Mouse (Mus musculus) macrophage (primary cell): ENCODE data around the gene Ghrl. TPM values are rescaled to one million over a fixed set of nuclear protein-coding genes. Genes with fewer than 3 reads are reported as not detected.
"Not testable (repeated sequence)": the region's sequence is repeated elsewhere in the genome, so short reads cannot be mapped to it uniquely, and the experiment has no call there.

Source experiments
- H3K27ac ChIP-seq: fragments of 350-480 bp; formaldehyde crosslinking; 2 replicates; pipeline ENCODE4 v1.9.0; 2021
- H3K36me3 ChIP-seq: fragments of 350-480 bp; formaldehyde crosslinking; 2 replicates; pipeline ENCODE4 v1.9.0; 2021; ENCODE audit errors: inconsistent target
- H3K4me3 ChIP-seq: fragments of 350-480 bp; formaldehyde crosslinking; 2 replicates; pipeline ENCODE4 v1.9.0; 2021; ENCODE audit errors: inconsistent target
- H3K79me2 ChIP-seq: fragments of 350-480 bp; formaldehyde crosslinking; 2 replicates; pipeline ENCODE4 v1.9.0; 2021; ENCODE audit errors: inconsistent target
- WGBS: methylation state at CpG from one replicate; pipeline ENCODE4 v1.1.7; 2026; ENCODE audit warnings: inconsistent platforms; ENCODE audit not compliant: missing documents; 5-methylcytosine and 5-hydroxymethylcytosine counted together
- polyA plus RNA-seq: library from polyadenylated mRNA; stranded (reverse); fragments of 250-400 nt; gene quantifications from 3 replicates; pipeline ENCODE4 v1.2.4, GENCODE M21; 2018; ENCODE audit warnings: inconsistent platforms

Gene Ghrl
- polyA plus RNA-seq, 1 experiment from 2014 or later, result not detected

DNA sequence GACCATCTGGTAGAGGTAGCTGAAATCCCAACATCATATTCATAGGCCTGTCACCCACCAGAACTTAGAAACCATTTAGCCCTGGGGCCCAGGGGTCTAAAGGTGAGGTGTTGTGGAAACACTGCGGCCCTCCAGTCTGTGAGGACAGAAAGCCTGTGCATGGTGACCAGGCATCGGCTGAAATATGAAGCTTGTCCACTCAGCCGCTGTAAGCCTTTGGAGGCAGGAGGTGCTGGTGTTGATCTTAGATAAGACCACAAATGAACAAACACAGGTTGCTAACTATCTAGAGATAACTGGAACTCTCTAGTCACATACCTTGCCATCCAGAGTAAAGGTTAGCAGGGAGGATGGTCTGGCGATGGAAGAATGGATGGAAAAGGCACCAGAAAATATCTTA is 1.4 kb upstream of the Ghrl start:
- peaks cover 57% of the 10 kb centered on the region for H3K79me2 ChIP-seq
- WGBS, result 98% methylated on average over 4 of the region's 4 CpGs
- no peak overlapping the region for H3K27ac ChIP-seq
- H3K4me3 ChIP-seq, result no peak overlapping the region
- H3K36me3 ChIP-seq, result peaks cover 73% of the 10 kb centered on the region

DNA sequence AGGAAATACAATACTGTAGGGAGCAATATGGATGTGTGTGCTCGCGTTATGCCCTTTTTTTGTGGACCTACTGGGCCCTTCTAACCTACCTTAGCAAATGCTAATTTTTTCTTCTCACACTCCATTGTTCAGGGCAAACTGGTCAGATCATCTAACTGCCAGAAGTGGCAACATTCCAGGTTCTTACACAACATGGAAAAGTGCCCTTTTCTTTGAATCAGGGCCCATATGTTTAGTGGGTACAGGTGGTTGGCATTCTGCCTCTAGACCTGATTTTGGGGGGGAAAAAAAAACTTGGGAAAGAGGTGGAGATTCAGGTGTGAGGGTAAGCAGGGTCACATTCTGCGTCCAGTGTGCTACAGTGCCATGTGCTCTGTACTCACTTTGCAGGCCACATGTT is 2.1 kb downstream of the Ghrl start:
- WGBS, result 84% methylated on average over 3 of the region's 3 CpGs
- peaks cover 55% of the 10 kb centered on the region for H3K36me3 ChIP-seq
- H3K27ac ChIP-seq, result 0 out of 2 replicates have a peak overlapping the region, but pooled peaks have one; percentile 15

DNA sequence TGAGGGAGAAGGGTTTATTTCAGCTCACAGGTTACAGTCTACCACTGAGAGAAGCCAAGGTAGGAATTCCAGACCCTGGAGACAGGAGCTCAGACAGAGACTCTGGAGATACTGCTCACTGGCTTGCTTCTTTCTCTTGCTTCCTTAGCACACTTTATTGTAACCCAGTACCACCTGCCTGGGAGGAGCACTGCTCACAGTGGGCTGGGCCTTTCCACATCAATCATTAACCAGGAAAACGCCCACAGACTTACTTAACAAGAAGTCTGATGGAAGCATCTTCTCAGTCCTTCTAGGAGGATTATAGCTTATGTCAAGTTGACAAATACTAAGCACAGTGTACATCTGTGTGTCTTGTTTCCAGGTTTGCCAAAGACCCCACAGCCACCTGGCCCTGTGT is 4.9 kb downstream of the Ghrl start:
- Histone ChIP-seq H3K4me3 (no peak overlapping the region), H3K79me2 (peaks cover 77% of the 10 kb centered on the region), H3K27ac (peak overlapping the region; percentile 90), H3K36me3 (peaks cover 53% of the 10 kb centered on the region)
- 57% methylated on average over 1 of the region's 1 CpGs for WGBS

More for the DNA sequence above, 2.1 kb downstream of the Ghrl start:
- H3K4me3 ChIP-seq, result no peak overlapping the region
- peaks cover 71% of the 10 kb centered on the region for H3K79me2 ChIP-seq

DNA sequence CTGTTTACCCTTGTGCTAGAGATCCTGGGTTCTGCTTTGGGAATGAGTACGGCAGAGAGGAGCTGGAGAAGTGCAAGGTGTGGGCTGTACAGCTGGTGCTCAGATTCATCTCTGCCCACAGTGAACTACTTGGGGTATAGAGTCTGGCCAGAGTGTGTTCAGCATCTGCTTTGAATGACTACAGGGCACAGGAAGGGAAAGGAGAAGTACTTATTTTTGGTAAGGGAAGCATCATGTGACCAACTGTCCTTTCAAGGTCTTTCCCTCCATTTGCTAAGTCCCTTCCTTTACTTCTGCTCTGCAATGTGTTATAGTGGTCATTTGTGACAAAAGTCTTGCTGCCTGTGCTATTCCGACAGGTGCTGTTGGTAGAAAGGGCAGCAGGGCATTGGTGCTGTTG is 5.4 kb downstream of the Ghrl start:
- Histone ChIP-seq H3K36me3 (peaks cover 53% of the 10 kb centered on the region), H3K4me3 (no peak overlapping the region), H3K79me2 (peaks cover 77% of the 10 kb centered on the region), H3K27ac (peak overlapping the region; percentile 90)
- WGBS, result 3% methylated on average over 2 of the region's 2 CpGs

DNA sequence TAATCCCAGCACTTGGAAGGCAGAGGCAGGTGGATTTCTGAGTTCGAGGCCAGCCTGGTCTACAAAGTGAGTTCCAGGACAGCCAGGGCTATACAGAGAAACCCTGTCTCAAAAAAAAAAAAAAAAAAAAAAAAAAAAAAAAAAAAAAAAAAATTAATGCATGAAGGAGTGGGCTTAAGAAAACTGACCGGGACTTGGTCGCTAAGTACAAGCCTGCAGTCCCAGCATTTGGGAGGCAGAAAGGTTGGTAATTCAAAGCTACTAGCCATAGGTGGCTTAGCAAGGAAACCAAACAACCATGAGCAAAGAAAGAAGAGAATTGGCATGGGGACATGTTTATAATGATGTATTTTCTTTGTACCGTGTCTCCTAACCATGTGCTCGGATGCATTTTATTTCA is 6.3 kb downstream of the Ghrl start:
- H3K4me3 ChIP-seq, result not testable (repeated sequence)
- Histone ChIP-seq H3K79me2 (peaks cover 77% of the 10 kb centered on the region), H3K36me3 (peaks cover 53% of the 10 kb centered on the region), H3K27ac (peak overlapping the region; percentile 90)
- 85% methylated on average over 4 of the region's 5 CpGs for WGBS

DNA sequence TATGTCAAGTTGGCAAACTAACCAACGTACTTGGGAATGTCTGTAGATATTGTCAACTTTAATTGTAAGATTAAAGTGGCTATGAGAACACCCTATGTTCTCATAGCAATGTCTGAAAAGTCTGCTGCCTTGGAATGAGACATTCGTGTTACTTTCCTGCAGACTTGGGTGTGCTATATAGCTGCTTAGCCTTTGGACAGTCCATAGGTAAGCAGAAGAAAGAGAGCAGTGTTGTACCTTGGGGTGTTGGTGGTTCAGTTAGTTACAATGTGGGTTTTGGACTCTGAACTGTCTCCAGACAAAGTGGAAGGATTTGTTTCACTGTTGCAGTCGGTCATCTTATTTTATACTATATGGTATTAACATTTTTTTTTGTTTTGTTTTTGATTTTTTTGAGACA is 7.0 kb downstream of the Ghrl start:
- 91% methylated on average over 3 of the region's 3 CpGs for WGBS
- Histone ChIP-seq H3K4me3 (no peak overlapping the region), H3K79me2 (peaks cover 80% of the 10 kb centered on the region), H3K27ac (no peak overlapping the region), H3K36me3 (peaks cover 58% of the 10 kb centered on the region)

DNA sequence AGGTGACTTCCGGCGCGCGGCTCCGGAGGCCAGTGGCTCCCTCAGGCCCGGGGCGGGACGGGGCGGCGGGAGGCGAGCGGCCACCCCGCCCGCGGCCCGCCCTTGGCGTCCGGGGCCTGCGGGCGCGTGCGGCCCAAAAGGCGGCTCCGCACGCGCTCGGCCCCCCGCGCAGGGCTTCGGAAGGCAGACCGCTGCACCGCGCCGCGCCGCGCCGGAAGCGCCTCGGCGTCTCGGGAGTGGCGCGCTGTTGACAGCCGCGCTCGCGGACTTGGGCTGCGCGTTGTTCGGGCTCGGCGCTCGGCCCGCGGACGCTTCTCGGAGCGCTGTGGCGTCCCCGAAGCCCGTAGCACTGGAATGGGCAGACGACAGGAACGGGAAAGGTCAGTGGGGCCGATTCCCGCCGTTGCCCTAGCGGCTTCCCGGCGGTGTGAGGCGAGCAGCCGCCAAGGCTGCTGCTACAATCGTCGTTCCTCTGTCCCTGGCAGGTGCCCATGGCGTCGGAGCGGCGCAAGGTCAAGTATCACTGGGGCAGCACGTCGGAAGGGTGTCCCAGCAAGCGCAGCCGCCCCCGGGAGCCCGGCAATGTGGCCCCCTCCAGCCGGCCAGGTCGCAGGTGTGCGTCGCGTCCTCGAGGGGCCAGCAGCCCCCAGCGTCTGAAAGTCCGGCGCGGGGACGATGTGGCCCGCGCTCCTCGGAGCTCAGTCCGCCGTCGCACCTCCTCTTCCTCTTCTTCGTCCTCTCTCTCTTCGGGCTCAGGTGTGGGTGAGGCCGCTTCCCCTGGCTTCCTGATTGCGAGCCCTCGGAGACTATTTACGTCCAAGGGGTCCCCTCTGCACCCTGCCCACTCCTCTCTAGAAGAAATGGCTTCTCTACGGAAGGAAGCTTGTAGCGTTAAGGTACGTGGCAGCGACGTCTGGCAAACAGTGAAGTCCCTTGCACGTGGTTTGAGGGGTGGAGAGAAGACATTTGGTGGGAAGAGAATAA is 22.2 kb downstream of the Ghrl start:
- H3K27ac ChIP-seq, result peak overlapping the region; percentile 64
- peaks cover 63% of the 10 kb centered on the region for H3K79me2 ChIP-seq
- peak overlapping the region; percentile 58 for H3K4me3 ChIP-seq
- H3K36me3 ChIP-seq, result peaks cover 20% of the 10 kb centered on the region
- WGBS, result under 1% methylated on average over 69 of the region's 113 CpGs

DNA sequence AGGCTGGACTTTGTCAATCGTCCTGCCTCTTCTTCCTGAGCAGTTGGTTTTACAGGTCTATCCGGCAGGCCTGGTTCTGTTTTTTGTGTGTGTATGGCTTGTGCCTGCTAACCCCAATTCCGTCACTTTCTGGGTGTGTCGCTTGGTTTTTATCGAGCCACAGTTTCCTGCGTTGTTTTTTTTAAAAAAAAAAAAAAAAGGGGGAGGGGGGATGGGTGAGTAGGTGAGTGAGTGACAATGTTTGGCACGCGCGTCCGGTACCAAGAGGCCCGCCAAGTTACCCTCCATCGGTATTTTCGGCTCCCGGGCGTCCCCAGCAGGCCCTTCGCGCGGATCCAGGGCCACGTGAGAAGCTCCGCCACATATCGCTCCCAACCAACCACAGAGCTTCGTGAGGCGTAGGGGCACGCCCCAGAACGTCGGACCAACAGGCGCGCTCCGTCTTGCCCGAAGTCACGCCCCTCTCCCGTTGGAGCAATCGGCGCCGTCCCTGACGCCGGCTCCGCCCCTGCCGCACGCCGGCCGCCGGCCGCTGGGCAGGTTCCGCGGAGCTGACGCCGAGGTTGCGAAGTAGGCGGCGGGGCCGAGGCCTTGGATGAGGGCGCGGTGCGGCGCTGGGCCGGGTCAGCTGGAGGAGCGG is 23.0 kb downstream of the Ghrl start, which contains the start of gene Tatdn2:
Gene Tatdn2, plus strand, starts transcription at position 469 of the 640 bp plus-strand sequence.
- Histone ChIP-seq H3K36me3 (peaks cover 17% of the 10 kb centered on the region; the same call in 1 of the 2 replicates), H3K4me3 (peak within 1 kb of the TSS; percentile 58), H3K79me2 (peaks cover 55% of the 10 kb centered on the region), H3K27ac (peak within 1 kb of the TSS; percentile 85)
- under 1% methylated on average over 54 of the region's 58 CpGs for WGBS

DNA sequence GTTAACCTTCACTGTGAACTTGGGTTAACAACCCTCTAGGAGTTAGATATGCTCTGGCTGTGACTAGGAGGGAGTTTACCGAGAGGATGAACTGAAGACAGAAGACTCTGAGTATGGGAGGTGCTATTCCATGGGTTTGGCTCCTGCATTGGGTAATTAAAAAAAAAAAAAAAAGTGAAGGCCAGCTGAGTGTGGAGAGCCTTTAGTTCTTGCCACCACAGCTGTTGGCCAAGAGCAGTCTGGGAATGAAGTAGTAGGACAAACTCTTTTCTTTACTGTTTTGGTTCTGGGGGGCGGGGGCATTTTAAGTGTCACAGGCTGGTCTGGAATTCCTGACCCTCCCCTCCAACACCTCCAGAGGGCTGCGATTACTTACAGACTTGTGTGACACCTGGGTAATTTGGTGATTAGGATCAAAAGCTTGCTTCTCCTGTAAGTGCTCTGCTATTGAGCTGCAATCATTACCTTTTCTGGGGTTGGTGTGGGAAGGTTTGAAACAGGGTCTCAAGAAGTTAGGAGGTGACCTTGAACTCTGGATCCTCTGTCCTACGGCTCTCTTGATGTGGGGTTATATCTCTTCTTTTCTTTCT is 23.8 kb downstream of the Ghrl start:
- Histone ChIP-seq H3K27ac (peak overlapping the region; percentile 85), H3K79me2 (peaks cover 46% of the 10 kb centered on the region), H3K4me3 (peak overlapping the region; percentile 7; the same call in 1 of the 2 replicates), H3K36me3 (peaks cover 17% of the 10 kb centered on the region; the same call in 1 of the 2 replicates)
- WGBS, result 68% methylated on average over 3 of the region's 4 CpGs

DNA sequence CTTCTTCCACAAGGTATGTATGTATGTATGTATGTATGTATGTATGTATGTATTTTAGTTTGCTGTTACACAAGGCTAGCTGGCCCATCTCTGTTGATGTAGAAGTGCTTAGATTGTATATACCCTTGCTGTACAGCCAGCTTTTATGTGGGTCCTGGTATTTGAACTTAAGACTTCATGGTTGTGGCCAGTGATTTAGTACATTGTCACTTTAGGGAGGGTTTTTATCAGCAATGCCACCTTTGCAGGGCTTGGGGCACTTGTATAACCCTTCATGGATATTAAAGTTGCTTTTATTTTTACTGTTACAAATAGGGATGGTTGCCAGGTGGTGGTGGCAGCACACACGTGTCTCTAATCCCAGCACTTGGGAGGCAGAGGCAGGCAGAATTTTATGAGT is 24.5 kb downstream of the Ghrl start:
- 75% methylated on average over 1 of the region's 1 CpGs for WGBS
- H3K27ac ChIP-seq, result peak overlapping the region; percentile 85; the same call in 1 of the 2 replicates
- H3K4me3 ChIP-seq, result no peak overlapping the region
- peaks cover 13% of the 10 kb centered on the region; the same call in 1 of the 2 replicates for H3K36me3 ChIP-seq
- peaks cover 40% of the 10 kb centered on the region for H3K79me2 ChIP-seq

DNA sequence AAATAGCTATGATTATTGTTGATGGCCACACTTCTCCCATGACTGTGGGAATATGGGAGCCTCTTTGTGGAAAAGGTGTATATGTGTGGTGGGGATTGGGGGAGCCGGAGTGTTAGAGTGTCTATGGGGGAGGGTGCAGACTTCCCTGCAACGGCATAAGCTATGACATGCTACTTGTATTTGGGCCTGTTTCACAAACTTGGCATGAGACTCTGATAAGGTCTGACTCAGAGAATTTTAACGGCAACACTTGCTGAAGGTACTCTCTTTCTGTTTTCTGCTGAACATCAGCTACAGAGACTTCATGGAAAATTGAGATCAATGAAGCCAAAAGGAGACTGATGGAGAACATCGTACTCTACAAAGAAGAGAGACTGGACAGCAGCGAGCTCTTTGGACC is 26.3 kb downstream of the Ghrl start:
- Histone ChIP-seq H3K36me3 (peaks cover 13% of the 10 kb centered on the region; the same call in 1 of the 2 replicates), H3K27ac (peak overlapping the region; percentile 80), H3K4me3 (no peak overlapping the region), H3K79me2 (peaks cover 22% of the 10 kb centered on the region)
- WGBS, result 91% methylated on average over 5 of the region's 5 CpGs

DNA sequence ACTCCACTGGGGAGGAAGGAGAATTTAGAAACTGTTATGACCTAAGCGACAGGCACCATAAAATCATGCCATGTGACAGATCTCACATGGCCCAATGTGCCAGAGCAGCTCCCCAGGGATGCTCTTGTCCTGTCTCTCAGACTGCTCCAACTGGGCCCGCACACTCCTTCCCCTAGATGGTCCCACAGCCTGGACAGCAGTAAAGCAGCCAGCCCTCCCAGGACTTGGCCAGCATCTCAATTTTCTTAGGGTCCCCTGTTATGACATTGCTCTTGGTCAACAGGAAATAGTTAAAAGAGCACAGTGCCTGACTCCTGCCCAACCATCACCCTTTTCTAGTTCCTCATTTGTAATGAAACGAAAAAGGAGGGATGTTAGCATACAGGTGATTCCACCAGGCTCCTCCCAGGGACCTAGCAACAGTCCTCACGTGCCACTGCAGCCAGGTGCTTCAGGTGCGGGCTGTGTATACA is 27.0 kb downstream of the Ghrl start:
- Histone ChIP-seq H3K4me3 (no peak overlapping the region), H3K27ac (peak overlapping the region; percentile 80), H3K79me2 (peaks cover 15% of the 10 kb centered on the region), H3K36me3 (peaks cover 19% of the 10 kb centered on the region; the same call in 1 of the 2 replicates)
- 28% methylated on average over 5 of the region's 5 CpGs for WGBS

DNA sequence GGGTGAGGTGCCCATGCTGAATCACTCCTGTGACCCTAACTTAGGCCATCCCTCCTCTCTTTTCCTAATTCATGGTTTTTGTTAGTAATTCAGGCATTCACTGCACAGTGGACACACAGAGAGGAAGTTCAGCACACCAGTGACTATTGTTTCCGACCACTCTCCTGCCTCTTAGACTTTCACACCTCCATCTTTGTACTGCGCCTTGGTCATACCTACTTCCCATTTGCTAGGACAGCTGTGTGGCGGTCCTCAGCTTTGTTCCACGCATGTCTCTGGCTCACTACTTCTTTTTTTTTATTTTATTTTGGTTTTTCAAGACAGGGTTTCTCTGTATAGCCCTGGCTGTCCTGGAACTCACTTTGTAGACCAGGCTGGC is 28.6 kb downstream of the Ghrl start:
- H3K27ac ChIP-seq, result peak overlapping the region; percentile 80
- peaks cover 11% of the 10 kb centered on the region; the same call in 1 of the 2 replicates for H3K79me2 ChIP-seq
- H3K4me3 ChIP-seq, result no peak overlapping the region
- H3K36me3 ChIP-seq, result peaks cover 32% of the 10 kb centered on the region; the same call in 1 of the 2 replicates
- 18% methylated on average over 4 of the region's 4 CpGs for WGBS

DNA sequence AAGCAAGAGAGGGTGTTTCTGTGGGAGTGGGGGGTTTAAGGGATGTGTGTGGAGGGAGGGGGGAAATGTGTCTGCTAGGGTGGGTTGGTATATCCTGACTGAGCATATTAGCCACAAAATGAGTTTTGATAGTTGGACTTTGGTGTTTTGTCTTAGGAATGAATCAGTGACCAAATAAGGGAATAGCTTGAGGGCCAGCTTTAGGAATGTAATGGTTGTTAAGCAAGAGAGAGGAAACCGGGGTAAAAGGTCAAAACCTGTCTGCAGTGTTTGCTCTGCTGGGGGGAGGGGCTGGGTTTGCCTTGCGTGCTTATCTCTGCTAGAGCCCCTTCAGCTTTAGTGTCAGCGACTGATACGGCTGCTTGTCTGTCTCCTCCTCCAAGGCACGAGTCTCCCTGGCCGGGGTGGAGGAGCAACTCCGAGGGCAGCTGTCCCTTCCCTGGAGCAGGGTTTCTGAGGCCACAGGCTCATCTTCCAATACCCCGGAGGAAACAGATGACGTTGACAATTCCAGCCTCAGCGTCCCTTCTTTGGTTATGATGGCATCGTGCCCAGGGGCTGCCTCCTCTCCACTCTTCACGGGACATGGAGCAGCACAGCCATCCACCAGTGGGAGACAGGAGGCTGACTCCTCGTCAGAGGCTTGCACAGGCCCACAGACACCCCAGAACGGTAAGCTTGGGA is 29.1 kb downstream of the Ghrl start:
- peak overlapping the region; percentile 80 for H3K27ac ChIP-seq
- WGBS, result 34% methylated on average over 14 of the region's 14 CpGs
- peaks cover 38% of the 10 kb centered on the region for H3K36me3 ChIP-seq
- peaks cover 11% of the 10 kb centered on the region; the same call in 1 of the 2 replicates for H3K79me2 ChIP-seq
- no peak overlapping the region for H3K4me3 ChIP-seq
